Mouse (Mus musculus) lung, postnatal 0 days (tissue): Measurements from ENCODE around the gene Tmem81.

Experiments used
- CTCF ChIP-seq: IDR thresholded peaks from 2 replicates; pipeline ENCODE4 v1.5.1; 2016; ENCODE audit warnings: antibody characterized with exemption, mild to moderate bottlenecking
- EP300 ChIP-seq: IDR thresholded peaks from 2 replicates; pipeline ENCODE4 v1.6.1; 2016; ENCODE audit warnings: antibody characterized with exemption, mild to moderate bottlenecking, control low read depth

DNA sequence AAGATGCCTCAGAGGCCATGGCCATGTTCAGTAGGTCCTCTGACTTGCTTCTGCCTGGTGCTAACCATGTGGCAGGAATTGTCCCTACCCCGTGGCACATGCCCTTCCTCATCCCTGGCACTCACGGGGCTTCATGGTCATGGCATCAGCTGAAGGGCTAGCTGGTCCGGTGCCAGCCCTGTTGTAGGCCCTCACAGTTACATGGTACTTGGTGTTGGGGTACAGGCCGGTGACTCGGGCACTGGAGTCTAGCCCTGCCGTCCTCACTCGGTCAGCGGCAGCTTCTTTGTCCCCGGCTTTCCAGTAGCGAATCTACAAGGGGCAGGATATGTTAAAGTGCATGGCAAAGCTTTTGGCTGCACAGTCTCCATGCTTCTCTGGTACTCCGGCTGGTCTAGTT lies 10.7 kb downstream of the Tmem81 start:
- no peak for TF ChIP-seq CTCF
- TF ChIP-seq EP300, result no peak
